Mouse (Mus musculus) adrenal gland, adult 10 weeks (tissue): ENCODE results near the gene Olfr165. TPM values are rescaled to one million over a fixed set of nuclear protein-coding genes. Genes with fewer than 3 reads are reported as not detected.

ENCODE experiments used
- polyA plus RNA-seq: library from polyadenylated mRNA; stranded (reverse); fragments of 350-450 nt; fragmentation: Illumina TruSeq; extraction: RNeasy Lipid Tissue Mini Kit (QIAGEN cat#74804); gene quantifications from one replicate; pipeline ENCODE4 v1.2.3, GENCODE M21; 2014; ENCODE audit warnings: low read depth, low replicate concordance

Gene Olfr165
- not detected for polyA plus RNA-seq

DNA sequence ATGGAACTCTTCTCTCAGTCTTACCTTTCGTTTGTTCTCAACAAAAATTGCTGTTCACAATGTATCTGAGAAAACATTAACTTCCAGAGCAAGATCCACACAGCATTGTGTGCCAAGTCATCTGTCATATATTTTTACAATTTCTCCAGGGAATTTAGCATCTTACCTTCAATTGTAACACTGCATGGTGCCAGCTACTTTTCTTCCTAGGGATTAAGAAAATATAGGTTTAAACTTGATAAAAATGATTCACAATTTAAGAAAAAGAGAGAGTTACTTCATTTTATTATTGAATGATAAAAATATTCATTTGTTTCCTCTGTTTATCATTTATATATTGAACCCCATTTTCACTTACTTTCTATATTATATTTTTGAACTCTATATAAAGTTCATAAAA lies at the start of gene Olfr165:
Gene Olfr165 (minus strand): TSS at position 101 of the 400 bp plus-strand sequence.

Other genes starting within 250 kb of the Olfr165 start
- not detected for gene Olfr164, start 109.1 kb downstream of the Olfr165 start, polyA plus RNA-seq
- not detected for gene Olfr166, start 60.6 kb upstream of the Olfr165 start, polyA plus RNA-seq
- not detected for gene Olfr167, start 99.1 kb upstream of the Olfr165 start, polyA plus RNA-seq
- not detected for gene Olfr168, start 112.4 kb upstream of the Olfr165 start, polyA plus RNA-seq
- gene Olfr169, start 148.7 kb upstream of the Olfr165 start, polyA plus RNA-seq = not detected
- gene Olfr170, start 188.7 kb upstream of the Olfr165 start, polyA plus RNA-seq = not detected
- not detected for gene Olfr171, start 206.8 kb upstream of the Olfr165 start, polyA plus RNA-seq